Mouse (Mus musculus): Measurements from ENCODE around the gene Psme1.

DNA sequence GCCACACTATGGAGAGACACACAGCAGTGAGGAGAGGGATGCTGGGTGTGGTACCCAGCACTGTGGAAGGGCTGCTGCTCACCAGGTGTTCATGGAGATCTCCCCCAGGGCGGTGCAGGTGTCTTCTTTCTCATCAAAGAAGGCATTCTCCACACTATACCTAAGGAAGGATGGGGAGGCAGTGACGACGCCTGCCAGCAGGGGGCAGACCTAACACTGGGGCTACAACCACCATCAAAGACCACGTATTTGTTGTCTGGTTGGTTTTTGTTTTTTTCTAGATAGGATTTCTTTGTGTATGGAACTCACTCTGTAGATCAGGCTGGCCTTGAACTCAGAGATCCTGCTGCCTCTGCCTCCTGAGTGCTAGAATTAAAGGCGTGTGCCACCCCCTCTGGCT is 51.4 kb downstream of the Psme1 start:
- peak; percentile 95 for TF ChIP-seq CTCF (IDR thresholded peaks at IDR 0.05)
- no peak for TF ChIP-seq POLR2A (IDR thresholded peaks at IDR 0.05; ENCODE audit: insufficient read depth, low read depth, low read length)
